Comparison of ENCODE assay signal across 17 mouse cellular contexts in the genomic region with DNA sequence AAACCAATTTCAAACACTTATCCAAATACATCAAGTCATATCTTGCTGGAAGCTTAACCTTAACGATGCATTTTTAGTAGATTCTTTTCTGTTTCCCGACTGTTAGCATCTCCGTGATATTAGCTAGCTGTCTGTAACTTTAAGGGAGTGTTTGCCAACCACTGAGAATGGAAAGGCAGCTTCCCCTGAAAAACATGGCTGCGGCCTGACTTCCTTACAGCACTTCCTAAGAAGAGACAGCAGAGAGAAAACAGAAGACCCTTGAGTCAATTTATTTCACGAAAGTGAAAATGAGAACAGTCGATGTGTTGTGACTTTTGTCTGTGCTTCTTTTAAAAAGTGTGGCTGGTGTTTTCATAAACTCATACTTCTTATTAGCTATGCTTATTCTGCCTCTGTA.
DNase-seq lines count a peak whose midpoint lies in the region; ATAC-seq and TF ChIP-seq lines count a peak whose summit lies in the region.
"Had no signal": no experiment of that assay in that cellular context is flagged by ENCODE, and none has a peak within 500 bp of the region (broad histone marks: within the 10 kb centered on the region; RNA-seq: fewer than 3 reads in every experiment).

No protein-coding gene starts in this region.

- no peak overlapping the region; the same call in 1 of the 2 replicates for H3K27ac ChIP-seq in forebrain, embryonic 16.5 days (ENCODE audit: low read length)
- H3K27ac ChIP-seq in forebrain, embryonic 11.5 days (ENCODE audit: low read depth, low read length) = no peak overlapping the region
- no peak overlapping the region; the same call in 1 of the 2 replicates for H3K27ac ChIP-seq in left cerebral cortex, adult 2 months
- peak overlapping the region; percentile 59; the same call in 1 of the 2 replicates for H3K27ac ChIP-seq in heart, embryonic 10.5 days
- H3K27ac ChIP-seq in small intestine, adult 2 months (ENCODE audit: insufficient read depth, low read depth, low read length) = 0 out of 2 replicates have a peak overlapping the region, but pooled peaks have one; percentile 7
- H3K27ac ChIP-seq: kidney, postnatal 0 days; limb, embryonic 13.5 days; macrophage; neural tube, embryonic 15.5 days had no signal

- no peak for TF ChIP-seq POLR2A in small intestine, adult 2 months (IDR thresholded peaks at IDR 0.05; ENCODE audit: low read depth, low read length)

- ATAC-seq in forebrain, embryonic 16.5 days = no peak
- ATAC-seq in forebrain, embryonic 11.5 days (replicated peaks; ENCODE audit: low FRiP score) = no peak

- no peaks in the 10 kb centered on the region for H3K9me3 ChIP-seq in forebrain, embryonic 16.5 days (ENCODE audit: control insufficient read depth, low read length)
- H3K9me3 ChIP-seq in forebrain, embryonic 11.5 days (ENCODE audit: control insufficient read depth, low read length) = no peaks in the 10 kb centered on the region
- no peaks in the 10 kb centered on the region for H3K9me3 ChIP-seq in heart, embryonic 10.5 days
- H3K9me3 ChIP-seq: limb, embryonic 13.5 days; neural tube, embryonic 15.5 days had no signal

- intact Hi-C loops in left cerebral cortex, adult 2 months (cut with DNase I) = no loop called here
- intact Hi-C loops in left cerebral cortex, postnatal 25 days (cut with DNase I) = no loop called here

- no peaks in the 10 kb centered on the region; the same call in 1 of the 2 replicates for H3K36me3 ChIP-seq in forebrain, embryonic 16.5 days (ENCODE audit: control insufficient read depth, insufficient read depth)
- no peaks in the 10 kb centered on the region; the same call in 1 of the 2 replicates for H3K36me3 ChIP-seq in forebrain, embryonic 11.5 days (ENCODE audit: control insufficient read depth, insufficient read depth, low read length)
- peaks cover 31% of the 10 kb centered on the region for H3K36me3 ChIP-seq in heart, embryonic 10.5 days
- H3K36me3 ChIP-seq in small intestine, adult 2 months (ENCODE audit: control insufficient read depth, insufficient read depth, low read length) = peaks cover 5% of the 10 kb centered on the region; the same call in 1 of the 2 replicates
- H3K36me3 ChIP-seq: neural tube, embryonic 15.5 days had no signal

- peak overlapping the region; percentile 32 for H3K4me2 ChIP-seq in forebrain, embryonic 16.5 days (ENCODE audit: low read length)
- no peak overlapping the region for H3K4me2 ChIP-seq in forebrain, embryonic 11.5 days (ENCODE audit: low read depth, low read length, severe bottlenecking)
- H3K4me2 ChIP-seq: limb, embryonic 13.5 days; neural tube, embryonic 15.5 days had no signal

- no peak overlapping the region for H3K9ac ChIP-seq in forebrain, embryonic 16.5 days (replicated peaks; ENCODE audit: low read depth, low read length)
- H3K9ac ChIP-seq in forebrain, embryonic 11.5 days (ENCODE audit: low read length) = no peak overlapping the region
- H3K9ac ChIP-seq: limb, embryonic 13.5 days; neural tube, embryonic 15.5 days had no signal

- H3K4me1 ChIP-seq in forebrain, embryonic 16.5 days (replicated peaks; ENCODE audit: control insufficient read depth, insufficient read depth, low read length) = peaks cover 33% of the 10 kb centered on the region
- no peaks in the 10 kb centered on the region for H3K4me1 ChIP-seq in forebrain, embryonic 11.5 days (replicated peaks; ENCODE audit: control insufficient read depth, insufficient read depth, low read length)
- H3K4me1 ChIP-seq in heart, embryonic 10.5 days = peaks cover 31% of the 10 kb centered on the region
- H3K4me1 ChIP-seq in small intestine, adult 2 months (ENCODE audit: control insufficient read depth, insufficient read depth, insufficient read length, low read length) = no peaks in the 10 kb centered on the region

- H3K4me3 ChIP-seq in forebrain, embryonic 16.5 days (replicated peaks; ENCODE audit: low read length) = peak overlapping the region; percentile 3; the same call in 1 of the 2 replicates
- no peak overlapping the region for H3K4me3 ChIP-seq in forebrain, embryonic 11.5 days (ENCODE audit: low read depth, low read length)
- H3K4me3 ChIP-seq in left cerebral cortex, adult 2 months = peak overlapping the region; percentile 28
- H3K4me3 ChIP-seq in heart, embryonic 10.5 days = peak overlapping the region; percentile 18; the same call in 1 of the 2 replicates
- no peak overlapping the region for H3K4me3 ChIP-seq in small intestine, adult 2 months (ENCODE audit: low read depth, low read length)
- H3K4me3 ChIP-seq: limb, embryonic 13.5 days; neural tube, embryonic 15.5 days had no signal

- no peak for DNase-seq in forebrain, embryonic 11.5 days (ENCODE audit: low spot score)
- DNase-seq in left cerebral cortex, adult 2 months (ENCODE audit: extremely low spot score in 1 of 2, low spot score in 2 of 2) = no peak
- no peak for DNase-seq in left cerebral cortex, postnatal 25 days (ENCODE audit: low spot score in 2 of 2)
- DNase-seq in heart, embryonic 10.5 days (ENCODE audit: low spot score) = no peak
- no peak for DNase-seq in kidney, adult 8-10 months
- no peak for DNase-seq in gastrocnemius, postnatal 25 days
- DNase-seq: adrenal gland, postnatal 36 days; layer of hippocampus, postnatal 36 days; midbrain, embryonic 14.5 days; right cerebral cortex, adult 18-20 months; thymus, postnatal 25 days had no signal

- WGBS in forebrain, embryonic 16.5 days = 54% methylated on average over 6 of the region's 6 CpGs
- WGBS in forebrain, embryonic 11.5 days = 82% methylated on average over 6 of the region's 6 CpGs
- 47% methylated on average over 6 of the region's 6 CpGs for WGBS in heart, embryonic 10.5 days
- WGBS in small intestine, adult 2 months = 63% methylated on average over 6 of the region's 6 CpGs

- H3K27me3 ChIP-seq in forebrain, embryonic 16.5 days (replicated peaks; ENCODE audit: control insufficient read depth, insufficient read depth, low read length) = no peaks in the 10 kb centered on the region
- no peaks in the 10 kb centered on the region for H3K27me3 ChIP-seq in forebrain, embryonic 11.5 days (ENCODE audit: control insufficient read depth, insufficient read depth, low read length)
- H3K27me3 ChIP-seq in heart, embryonic 10.5 days (ENCODE audit: insufficient read depth, poor library complexity, severe bottlenecking) = no peaks in the 10 kb centered on the region
- no peaks in the 10 kb centered on the region for H3K27me3 ChIP-seq in small intestine, adult 2 months (ENCODE audit: control insufficient read depth, insufficient read depth, low read length)
- H3K27me3 ChIP-seq: limb, embryonic 13.5 days; neural tube, embryonic 15.5 days had no signal

- no peak for TF ChIP-seq CTCF in left cerebral cortex, adult 2 months (IDR thresholded peaks at IDR 0.05)
- no peak for TF ChIP-seq CTCF in small intestine, adult 2 months (IDR thresholded peaks at IDR 0.05; ENCODE audit: extremely low read depth, insufficient read length, insufficient replicate concordance, low read depth, low read length)

Comparison
In these comparisons a context has a peak if more than half of its experiments do, and no peak if none do; other contexts are left out.
1. H3K4me3 ChIP-seq: peak in forebrain, embryonic 16.5 days (single experiment), left cerebral cortex, adult 2 months (single experiment) and heart, embryonic 10.5 days (single experiment); none in forebrain, embryonic 11.5 days (single experiment) and small intestine, adult 2 months (single experiment).
2. H3K27ac ChIP-seq: peak in heart, embryonic 10.5 days (single experiment) and small intestine, adult 2 months (single experiment); none in forebrain, embryonic 16.5 days (single experiment), forebrain, embryonic 11.5 days (single experiment) and left cerebral cortex, adult 2 months (single experiment).